Mouse (Mus musculus): ENCODE data around the gene Etv6. TPM values are rescaled to one million over a fixed set of nuclear protein-coding genes. Genes with fewer than 3 reads are reported as not detected.

Etv6 gene
- total and polyA plus RNA-seq, 3 experiments = 9.8 to 14.0 (median 11.4) TPM

DNA sequence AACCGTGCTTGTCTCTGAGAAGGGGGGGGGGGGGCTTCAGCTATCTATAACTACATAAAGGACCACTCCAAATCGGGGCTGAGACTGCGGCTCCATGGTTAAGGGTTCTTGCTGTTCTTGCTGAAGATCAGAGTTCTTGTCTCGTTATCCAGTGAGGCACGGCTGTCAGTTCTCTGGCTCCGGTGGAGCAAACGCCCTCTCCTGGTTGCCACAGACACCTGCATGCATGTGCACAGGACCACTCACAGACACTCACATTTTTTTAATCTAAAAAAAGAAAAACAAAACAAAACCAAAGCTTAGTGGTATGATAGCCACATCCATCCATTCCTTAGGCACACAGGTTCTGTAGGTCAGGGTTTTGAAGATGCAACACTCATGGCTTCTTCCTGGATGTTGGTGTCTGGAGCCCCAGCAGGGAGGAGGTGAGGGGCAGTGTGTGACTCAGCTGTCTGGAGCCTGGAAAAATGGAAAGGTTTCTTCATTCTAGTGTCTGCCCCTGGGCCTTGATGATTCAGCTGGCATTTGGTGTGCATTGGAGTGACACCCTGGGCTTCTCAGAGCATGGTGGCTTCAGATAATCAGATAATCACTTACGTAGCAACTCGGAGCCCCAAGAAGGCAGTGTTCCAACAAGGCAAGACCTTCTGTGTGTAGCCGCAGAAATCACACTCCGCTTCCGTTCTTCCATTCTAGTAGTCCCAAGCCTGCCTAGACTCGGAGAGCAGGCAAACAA is 262.6 kb downstream of the Etv6 start:
- intact Hi-C loops (cut with DNase I) = no loop called here
- H3K4me1 ChIP-seq (ENCODE audit: control insufficient read depth, insufficient read depth, low read length) = no peaks in the 10 kb centered on the region
- H3K4me3 ChIP-seq = no peak overlapping the region
- H3K27ac ChIP-seq = no peak overlapping the region
- DNase-seq = no peak
- peak; percentile 31 for TF ChIP-seq CTCF (IDR thresholded peaks at IDR 0.05)
- TF ChIP-seq POLR2A (IDR thresholded peaks at IDR 0.05; ENCODE audit: insufficient read depth, low read depth, low read length) = no peak
- H3K36me3 ChIP-seq (ENCODE audit: control insufficient read depth, insufficient read depth, low read length) = no peaks in the 10 kb centered on the region
- H3K27me3 ChIP-seq (ENCODE audit: control insufficient read depth, insufficient read depth, low read length) = no peaks in the 10 kb centered on the region
- no peaks in the 10 kb centered on the region for H3K79me2 ChIP-seq (replicated peaks; ENCODE audit: control insufficient read depth, insufficient read depth, low read length)
- WGBS = 70% methylated on average over 13 of the region's 13 CpGs
- no peak overlapping the region for H3K9ac ChIP-seq (ENCODE audit: low read depth, low read length)

DNA sequence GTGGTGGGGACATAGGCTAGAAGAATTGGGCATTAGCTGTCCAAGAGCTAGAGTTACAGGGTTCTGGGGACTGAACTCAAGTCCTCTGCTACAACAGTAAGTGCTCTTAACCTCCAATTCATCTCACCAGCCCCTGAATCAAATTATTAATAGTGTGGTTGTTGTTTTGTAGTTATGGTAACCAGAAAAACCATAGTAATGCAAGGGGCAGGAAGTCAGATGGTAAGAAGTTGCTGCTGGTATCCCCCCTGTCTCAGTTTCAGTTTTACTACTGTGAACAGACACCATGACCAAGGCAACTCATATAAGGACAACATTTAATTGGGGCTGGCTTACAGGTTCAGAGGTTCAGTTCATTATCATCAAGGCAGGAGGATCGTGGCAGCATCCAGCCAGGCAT is 266.5 kb downstream of the Etv6 start:
- 87% methylated on average over 1 of the region's 1 CpGs for WGBS
- no peak for TF ChIP-seq CTCF (IDR thresholded peaks at IDR 0.05)
- no peak for TF ChIP-seq EP300 (IDR thresholded peaks at IDR 0.05; ENCODE audit: insufficient read depth, low read depth, low read length)
- no peak for TF ChIP-seq POLR2A (IDR thresholded peaks at IDR 0.05; ENCODE audit: insufficient read depth, low read depth, low read length)

DNA sequence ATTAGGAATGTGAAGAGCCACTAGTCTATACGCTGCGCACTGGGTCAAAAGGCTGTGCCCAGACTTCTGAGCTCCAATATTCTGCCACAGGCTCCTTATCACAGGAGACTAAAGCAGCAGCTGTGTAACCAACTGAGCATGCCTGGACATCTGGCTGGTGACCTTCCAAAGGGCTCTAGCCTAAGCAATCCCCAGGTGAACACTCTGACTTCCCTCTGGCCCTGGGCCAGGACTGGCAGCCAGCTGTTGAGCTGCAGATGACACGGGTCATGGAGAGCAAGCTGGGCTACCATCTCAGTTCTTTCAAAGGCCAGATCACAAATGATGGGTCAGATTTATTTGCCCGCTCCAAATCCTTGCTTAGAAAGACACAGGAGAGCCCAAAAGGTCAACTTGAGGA is 275.8 kb downstream of the Etv6 start:
- no peak overlapping the region for H3K27ac ChIP-seq
- intact Hi-C loops (cut with DNase I) = no loop called here
- H3K9ac ChIP-seq (ENCODE audit: low read depth, low read length) = no peak overlapping the region
- TF ChIP-seq EP300 (IDR thresholded peaks at IDR 0.05; ENCODE audit: insufficient read depth, low read depth, low read length) (no peak), POLR2A (IDR thresholded peaks at IDR 0.05; ENCODE audit: insufficient read depth, low read depth, low read length) (no peak), CTCF (IDR thresholded peaks at IDR 0.05) (no peak)
- no peak overlapping the region for H3K4me3 ChIP-seq
- 76% methylated on average over 4 of the region's 4 CpGs for WGBS
- DNase-seq = peak in 1 of 2 experiments; percentile 15
- no peaks in the 10 kb centered on the region for H3K79me2 ChIP-seq (replicated peaks; ENCODE audit: control insufficient read depth, insufficient read depth, low read length)
- H3K27me3 ChIP-seq (ENCODE audit: control insufficient read depth, insufficient read depth, low read length) = no peaks in the 10 kb centered on the region
- H3K4me1 ChIP-seq (ENCODE audit: control insufficient read depth, insufficient read depth, low read length) = no peaks in the 10 kb centered on the region
- H3K36me3 ChIP-seq (ENCODE audit: control insufficient read depth, insufficient read depth, low read length) = no peaks in the 10 kb centered on the region

More for the DNA sequence above, 266.5 kb downstream of the Etv6 start:
- Histone ChIP-seq H3K27ac (no peak overlapping the region), H3K9ac (ENCODE audit: low read depth, low read length) (no peak overlapping the region), H3K79me2 (replicated peaks; ENCODE audit: control insufficient read depth, insufficient read depth, low read length) (no peaks in the 10 kb centered on the region), H3K4me1 (ENCODE audit: control insufficient read depth, insufficient read depth, low read length) (no peaks in the 10 kb centered on the region), H3K27me3 (ENCODE audit: control insufficient read depth, insufficient read depth, low read length) (no peaks in the 10 kb centered on the region), H3K4me3 (no peak overlapping the region), H3K36me3 (ENCODE audit: control insufficient read depth, insufficient read depth, low read length) (no peaks in the 10 kb centered on the region)
- DNase-seq = no peak
- intact Hi-C loops (cut with DNase I) = no loop called here

DNA sequence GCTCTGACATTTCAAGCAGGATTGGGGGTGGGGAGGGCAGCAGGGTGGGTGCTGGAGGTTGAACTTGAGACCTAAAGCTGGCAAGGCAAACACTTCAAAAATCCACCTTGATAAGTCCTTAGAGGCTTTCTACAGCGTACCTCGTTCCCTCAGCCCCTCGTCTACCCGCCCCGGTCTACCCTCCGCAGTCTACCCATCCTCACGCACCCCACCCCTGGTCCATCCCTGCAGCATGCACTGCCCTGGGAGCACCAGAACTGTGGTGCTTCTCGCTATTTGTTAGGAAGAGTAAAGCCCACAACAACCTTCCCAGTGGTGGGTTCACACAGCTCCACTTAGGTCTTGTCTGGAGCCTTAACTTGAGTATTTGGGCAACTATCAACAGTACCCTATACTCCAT is 277.1 kb downstream of the Etv6 start:
- Histone ChIP-seq H3K79me2 (replicated peaks; ENCODE audit: control insufficient read depth, insufficient read depth, low read length) (no peaks in the 10 kb centered on the region), H3K27me3 (ENCODE audit: control insufficient read depth, insufficient read depth, low read length) (no peaks in the 10 kb centered on the region), H3K27ac (no peak overlapping the region), H3K4me3 (no peak overlapping the region), H3K9ac (ENCODE audit: low read depth, low read length) (no peak overlapping the region), H3K4me1 (ENCODE audit: control insufficient read depth, insufficient read depth, low read length) (no peaks in the 10 kb centered on the region), H3K36me3 (ENCODE audit: control insufficient read depth, insufficient read depth, low read length) (no peaks in the 10 kb centered on the region)
- DNase-seq = no peak
- TF ChIP-seq EP300 (IDR thresholded peaks at IDR 0.05; ENCODE audit: insufficient read depth, low read depth, low read length) (no peak), CTCF (IDR thresholded peaks at IDR 0.05) (no peak), POLR2A (IDR thresholded peaks at IDR 0.05; ENCODE audit: insufficient read depth, low read depth, low read length) (no peak)
- WGBS = 88% methylated on average over 8 of the region's 8 CpGs
- intact Hi-C loops (cut with DNase I) = no loop called here

DNA sequence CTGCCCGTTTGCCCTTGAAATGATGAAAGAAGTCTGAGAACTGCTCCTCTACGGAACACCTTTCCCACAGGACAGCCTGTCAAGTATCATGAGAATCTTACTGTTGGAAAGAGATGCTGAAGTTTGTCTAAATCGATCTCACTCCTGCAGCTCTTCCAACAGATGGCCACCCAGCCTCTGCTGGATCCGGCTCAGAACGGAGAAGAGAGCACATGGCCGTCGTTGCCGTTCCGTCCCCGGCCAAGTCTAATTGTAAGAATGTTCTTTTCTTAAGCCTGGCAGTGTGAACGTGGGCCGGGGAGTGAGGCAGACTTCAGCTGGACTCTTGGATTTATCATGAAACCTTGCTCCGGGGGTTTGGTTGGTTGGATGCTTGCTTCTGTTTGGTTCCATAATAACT is 281.9 kb downstream of the Etv6 start:
- TF ChIP-seq EP300 (IDR thresholded peaks at IDR 0.05; ENCODE audit: insufficient read depth, low read depth, low read length) (no peak), CTCF (IDR thresholded peaks at IDR 0.05) (no peak), POLR2A (IDR thresholded peaks at IDR 0.05; ENCODE audit: insufficient read depth, low read depth, low read length) (no peak)
- Histone ChIP-seq H3K27me3 (ENCODE audit: control insufficient read depth, insufficient read depth, low read length) (no peaks in the 10 kb centered on the region), H3K27ac (no peak overlapping the region), H3K79me2 (replicated peaks; ENCODE audit: control insufficient read depth, insufficient read depth, low read length) (no peaks in the 10 kb centered on the region), H3K4me3 (no peak overlapping the region), H3K9ac (ENCODE audit: low read depth, low read length) (no peak overlapping the region), H3K36me3 (ENCODE audit: control insufficient read depth, insufficient read depth, low read length) (no peaks in the 10 kb centered on the region), H3K4me1 (ENCODE audit: control insufficient read depth, insufficient read depth, low read length) (no peaks in the 10 kb centered on the region)
- intact Hi-C loops (cut with DNase I) = no loop called here
- no peak for DNase-seq
- 84% methylated on average over 13 of the region's 13 CpGs for WGBS

Other genes with a start within 250 kb of the Etv6 start
- not detected for gene Kap, start 181.9 kb upstream of the Etv6 start, total RNA-seq (2021)
- 0.45 TPM in 1 of 2 replicates, not detected in the other for gene Kap, start 181.9 kb upstream of the Etv6 start, polyA plus RNA-seq (2012; rRNA removed)

All from heart, adult 2 months (tissue).